Mouse (Mus musculus): ENCODE data around the gene Fbxl8. TPM values are rescaled to one million over a fixed set of nuclear protein-coding genes. Genes with fewer than 3 reads are reported as not detected.
A peak's percentile ranks its signal among the peaks of the same experiment; 100 is the strongest.

Fbxl8 gene
- 10.5 TPM for polyA plus RNA-seq (2012; fragmentation: generic; extraction: Trizol)

DNA sequence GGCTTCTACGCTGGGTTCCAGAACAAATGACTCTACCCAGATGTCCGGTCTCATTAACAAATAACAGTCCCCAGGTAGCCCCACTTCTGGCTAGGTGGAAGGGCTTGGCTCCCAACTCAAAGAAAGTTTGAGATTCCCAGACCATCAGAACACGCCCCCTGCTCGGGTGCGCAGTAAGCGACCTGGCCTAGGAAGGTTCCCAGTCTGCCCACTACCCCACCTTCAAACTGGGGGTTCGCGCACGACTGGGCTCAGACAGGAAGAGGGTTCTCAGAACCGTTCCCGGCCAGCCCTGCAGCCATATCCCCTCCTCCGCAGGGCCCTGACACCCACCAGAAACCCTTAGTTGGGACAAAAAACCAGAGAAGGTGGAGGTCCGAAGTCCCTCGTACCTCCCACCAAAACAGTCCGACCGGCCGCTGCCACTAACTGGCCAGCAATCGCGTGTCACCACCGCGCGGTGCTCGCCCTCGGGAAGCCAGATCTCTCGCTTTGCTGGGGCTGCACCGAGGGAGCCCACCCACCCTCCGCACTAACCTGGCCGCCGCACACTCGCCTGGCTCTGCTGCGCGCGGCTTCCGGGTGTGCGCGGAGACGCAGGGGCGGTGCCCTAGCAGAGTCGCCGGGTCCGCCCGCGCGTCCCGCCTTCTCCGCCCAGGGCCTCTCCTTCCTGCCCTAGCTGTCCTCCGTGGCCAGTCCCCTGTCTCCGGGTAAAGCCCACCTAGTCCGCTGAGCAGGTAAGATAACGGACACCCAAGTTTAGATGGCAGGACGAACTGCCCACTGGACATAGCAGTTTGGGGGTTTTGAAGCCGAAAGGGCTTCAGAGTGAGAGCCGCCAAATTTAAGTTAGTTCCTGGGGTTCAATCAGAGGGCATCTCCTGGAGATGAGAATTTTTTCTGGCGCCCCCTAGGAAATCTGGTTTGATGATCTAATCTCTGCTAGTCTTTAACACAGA lies at the start of gene Fbxl8, which contains the start of gene Tradd:
Gene Fbxl8 (plus strand): TSS at position 625 of the 959 bp plus-strand sequence.
Gene Tradd (minus strand): TSS at position 586 of the 959 bp plus-strand sequence.
- Histone ChIP-seq H3K79me2 (ENCODE audit: control insufficient read depth, insufficient read depth) (peaks cover 4% of the 10 kb centered on the region), H3K4me3 (peak within 1 kb of the TSS; percentile 62), H3K36me3 (ENCODE audit: control insufficient read depth, insufficient read depth) (no peaks in the 10 kb centered on the region), H3ac (ENCODE audit: control insufficient read depth, insufficient read length) (peak within 1 kb of the TSS; percentile 19), H3K4me2 (ENCODE audit: low read depth) (peak within 1 kb of the TSS; percentile 72), H3K27me3 (ENCODE audit: control insufficient read depth, insufficient read depth, insufficient read length) (no peaks in the 10 kb centered on the region)
- TF ChIP-seq MYOG (IDR thresholded peaks at IDR 0.05; ENCODE audit: control insufficient read depth in 1 of 3, insufficient read depth in 1 of 3, insufficient read length in 2 of 3, low read depth in 2 of 3) (peak in 1 of 3 experiments; percentile 1), USF1 (IDR thresholded peaks at IDR 0.05; ENCODE audit: low read depth) (no peak), SRF (IDR thresholded peaks at IDR 0.05; ENCODE audit: control insufficient read depth, insufficient read length, low read depth) (no peak), MYOD1 (IDR thresholded peaks at IDR 0.05; ENCODE audit: control insufficient read depth in 1 of 3, insufficient read length in 2 of 3, low read depth in 2 of 3) (peak in 1 of 3 experiments; percentile 19), REST (IDR thresholded peaks at IDR 0.05; ENCODE audit: insufficient read depth, insufficient read length) (no peak), POLR2A (IDR thresholded peaks at IDR 0.05; ENCODE audit: insufficient read length, low read depth) (peak; percentile 86), POLR2AphosphoS2 (IDR thresholded peaks at IDR 0.05; ENCODE audit: insufficient read length, low read depth) (peak; percentile 81)

DNA sequence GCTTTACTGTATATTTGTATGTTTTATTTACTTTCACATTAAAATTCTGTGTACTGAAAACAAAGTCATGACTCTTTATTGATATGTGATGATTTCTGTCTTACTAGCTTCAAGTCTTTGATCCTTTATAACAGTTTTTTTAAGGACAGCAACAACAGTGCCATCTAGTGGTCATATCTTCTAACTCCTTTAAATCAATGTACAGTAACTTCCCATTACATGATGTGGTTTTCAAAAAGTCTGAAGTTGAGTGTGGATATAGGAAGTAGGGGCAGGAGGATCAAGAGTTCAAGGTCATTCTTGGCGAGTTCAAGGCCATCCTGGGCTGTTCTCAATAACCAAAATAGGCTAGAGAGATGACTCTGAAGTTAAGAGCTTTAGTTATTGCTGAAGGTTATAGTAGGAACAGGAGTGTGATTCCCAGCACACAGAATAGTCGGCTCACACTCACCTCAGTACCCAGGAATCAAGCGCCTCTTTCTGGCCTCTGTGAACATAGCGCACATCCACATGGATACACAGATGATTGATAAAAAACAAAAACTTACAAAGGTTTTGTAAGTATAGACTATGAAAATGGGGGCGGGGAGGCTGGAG lies 46.4 kb upstream of the Fbxl8 start:
- H3K36me3 ChIP-seq (ENCODE audit: control insufficient read depth, insufficient read depth) = no peaks in the 10 kb centered on the region
- H3K4me3 ChIP-seq = no peak overlapping the region
- no peaks in the 10 kb centered on the region for H3K27me3 ChIP-seq (ENCODE audit: control insufficient read depth, insufficient read depth, insufficient read length)
- no peak overlapping the region for H3ac ChIP-seq (ENCODE audit: control insufficient read depth, insufficient read length)
- H3K79me2 ChIP-seq (ENCODE audit: control insufficient read depth, insufficient read depth) = no peaks in the 10 kb centered on the region
- no peak for TF ChIP-seq POLR2AphosphoS2 (IDR thresholded peaks at IDR 0.05; ENCODE audit: insufficient read length, low read depth)
- no peak for TF ChIP-seq SRF (IDR thresholded peaks at IDR 0.05; ENCODE audit: control insufficient read depth, insufficient read length, low read depth)
- no peak for TF ChIP-seq USF1 (IDR thresholded peaks at IDR 0.05; ENCODE audit: low read depth)
- TF ChIP-seq E2F4 (IDR thresholded peaks at IDR 0.05; ENCODE audit: insufficient read depth) = no peak
- no peak for TF ChIP-seq MYOG (IDR thresholded peaks at IDR 0.05; ENCODE audit: control insufficient read depth in 1 of 3, insufficient read depth in 1 of 3, insufficient read length in 2 of 3, low read depth in 2 of 3)
- TF ChIP-seq TCF12 (IDR thresholded peaks at IDR 0.05; ENCODE audit: insufficient read depth, poor library complexity, severe bottlenecking) = no peak
- no peak for TF ChIP-seq MYOD1 (IDR thresholded peaks at IDR 0.05; ENCODE audit: control insufficient read depth in 1 of 3, insufficient read length in 2 of 3, low read depth in 2 of 3)
- TF ChIP-seq CEBPB (IDR thresholded peaks at IDR 0.05; ENCODE audit: insufficient read depth, poor library complexity, severe bottlenecking) = no peak
- TF ChIP-seq TCF3 (IDR thresholded peaks at IDR 0.05; ENCODE audit: insufficient read length, low read depth) = no peak
- H3K4me2 ChIP-seq (ENCODE audit: low read depth) = no peak overlapping the region

DNA sequence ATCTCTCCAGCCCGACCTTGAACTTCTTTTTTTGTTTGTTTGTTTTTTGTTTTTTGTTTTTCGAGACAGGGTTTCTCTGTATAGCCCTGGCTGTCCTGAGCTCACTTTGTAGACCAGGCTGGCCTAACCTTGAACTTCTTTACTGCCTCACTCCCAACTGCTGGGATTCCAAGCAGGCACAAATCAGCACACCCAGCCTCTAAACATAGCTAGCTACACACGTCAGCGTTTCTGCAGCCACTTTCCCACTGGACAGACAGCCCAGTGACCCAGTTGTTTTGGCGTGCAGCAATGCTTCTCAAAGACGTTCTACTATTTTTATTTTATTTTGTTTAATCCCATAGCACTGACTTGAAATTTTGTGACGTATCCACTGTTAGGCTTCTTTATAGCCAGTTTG lies 40.6 kb upstream of the Fbxl8 start:
- Histone ChIP-seq H3K79me2 (ENCODE audit: control insufficient read depth, insufficient read depth) (peaks cover 37% of the 10 kb centered on the region), H3K36me3 (ENCODE audit: control insufficient read depth, insufficient read depth) (no peaks in the 10 kb centered on the region), H3K4me3 (peak overlapping the region; percentile 62), H3ac (ENCODE audit: control insufficient read depth, insufficient read length) (no peak overlapping the region), H3K27me3 (ENCODE audit: control insufficient read depth, insufficient read depth, insufficient read length) (no peaks in the 10 kb centered on the region), H3K4me2 (ENCODE audit: low read depth) (no peak overlapping the region)
- TF ChIP-seq SRF (IDR thresholded peaks at IDR 0.05; ENCODE audit: control insufficient read depth, insufficient read length, low read depth) (no peak), USF1 (IDR thresholded peaks at IDR 0.05; ENCODE audit: low read depth) (no peak), CEBPB (IDR thresholded peaks at IDR 0.05; ENCODE audit: insufficient read depth, poor library complexity, severe bottlenecking) (no peak), POLR2A (IDR thresholded peaks at IDR 0.05; ENCODE audit: insufficient read length, low read depth) (no peak), MYOD1 (IDR thresholded peaks at IDR 0.05; ENCODE audit: control insufficient read depth in 1 of 3, insufficient read length in 2 of 3, low read depth in 2 of 3) (no peak), MAX (IDR thresholded peaks at IDR 0.05; ENCODE audit: low read depth) (no peak), TCF3 (IDR thresholded peaks at IDR 0.05; ENCODE audit: insufficient read length, low read depth) (no peak), REST (IDR thresholded peaks at IDR 0.05; ENCODE audit: insufficient read depth, insufficient read length) (no peak), POLR2AphosphoS2 (IDR thresholded peaks at IDR 0.05; ENCODE audit: insufficient read length, low read depth) (no peak), E2F4 (IDR thresholded peaks at IDR 0.05; ENCODE audit: insufficient read depth) (no peak), MYOG (IDR thresholded peaks at IDR 0.05; ENCODE audit: control insufficient read depth in 1 of 3, insufficient read depth in 1 of 3, insufficient read length in 2 of 3, low read depth in 2 of 3) (no peak), TCF12 (IDR thresholded peaks at IDR 0.05; ENCODE audit: insufficient read depth, poor library complexity, severe bottlenecking) (no peak)

DNA sequence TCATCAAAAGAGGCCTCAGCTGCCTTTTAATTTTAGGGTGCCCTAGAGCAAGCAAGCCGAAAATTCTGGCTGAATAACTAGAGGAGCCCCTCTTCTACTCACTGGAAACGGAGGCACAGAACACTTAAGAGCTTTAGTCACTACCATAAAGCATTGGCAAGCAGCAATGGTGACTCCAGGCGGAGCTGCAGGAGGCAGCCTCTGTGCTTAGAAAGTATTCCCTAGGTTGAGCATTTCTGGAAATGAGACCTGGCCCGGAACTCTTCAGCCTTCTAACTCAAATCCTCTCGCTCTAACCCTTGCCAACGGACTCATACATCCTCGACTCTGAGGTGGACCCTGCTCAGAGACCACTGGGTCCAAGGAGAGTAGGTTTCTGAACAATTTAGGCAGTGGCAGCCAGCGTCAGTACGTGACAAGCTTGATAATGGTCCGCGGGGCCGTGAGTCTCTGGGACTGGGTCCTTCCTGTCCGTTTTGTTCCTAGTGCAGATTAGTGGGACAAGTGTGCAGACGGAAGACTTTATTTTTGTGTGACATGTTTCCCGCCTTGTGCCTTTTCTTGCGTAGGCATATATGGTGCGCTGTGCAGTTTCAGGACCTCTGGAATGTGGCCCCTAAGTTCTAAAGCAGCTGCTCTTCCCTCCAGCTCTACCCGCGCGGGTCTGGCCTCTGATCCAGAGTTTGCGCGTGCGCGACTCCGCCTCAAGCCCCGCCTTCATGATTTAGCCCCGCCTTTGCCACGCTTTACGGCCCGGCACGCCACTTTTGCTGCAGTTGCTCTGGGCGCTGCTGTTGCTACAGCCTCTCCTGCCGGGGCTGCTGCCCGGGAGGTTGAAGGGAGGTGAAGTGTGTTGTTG lies 39.8 kb upstream of the Fbxl8 start, which contains the start of gene D230025D16Rik:
Gene D230025D16Rik (plus strand): TSS at position 733 of the 859 bp plus-strand sequence.
- no peaks in the 10 kb centered on the region for H3K36me3 ChIP-seq (ENCODE audit: control insufficient read depth, insufficient read depth)
- H3K79me2 ChIP-seq (ENCODE audit: control insufficient read depth, insufficient read depth) = peaks cover 43% of the 10 kb centered on the region
- H3K4me2 ChIP-seq (ENCODE audit: low read depth) = peak within 1 kb of the TSS; percentile 83
- H3K27me3 ChIP-seq (ENCODE audit: control insufficient read depth, insufficient read depth, insufficient read length) = no peaks in the 10 kb centered on the region
- H3K4me3 ChIP-seq = peak within 1 kb of the TSS; percentile 62
- peak within 1 kb of the TSS; percentile 50 for H3ac ChIP-seq (ENCODE audit: control insufficient read depth, insufficient read length)
- no peak for TF ChIP-seq MYOD1 (IDR thresholded peaks at IDR 0.05; ENCODE audit: control insufficient read depth in 1 of 3, insufficient read length in 2 of 3, low read depth in 2 of 3)
- TF ChIP-seq POLR2A (IDR thresholded peaks at IDR 0.05; ENCODE audit: insufficient read length, low read depth) = peak; percentile 96
- no peak for TF ChIP-seq REST (IDR thresholded peaks at IDR 0.05; ENCODE audit: insufficient read depth, insufficient read length)
- TF ChIP-seq TCF12 (IDR thresholded peaks at IDR 0.05; ENCODE audit: insufficient read depth, poor library complexity, severe bottlenecking) = no peak
- TF ChIP-seq E2F4 (IDR thresholded peaks at IDR 0.05; ENCODE audit: insufficient read depth) = no peak
- no peak for TF ChIP-seq USF1 (IDR thresholded peaks at IDR 0.05; ENCODE audit: low read depth)
- no peak for TF ChIP-seq CEBPB (IDR thresholded peaks at IDR 0.05; ENCODE audit: insufficient read depth, poor library complexity, severe bottlenecking)
- no peak for TF ChIP-seq TCF3 (IDR thresholded peaks at IDR 0.05; ENCODE audit: insufficient read length, low read depth)
- peak; percentile 45 for TF ChIP-seq SRF (IDR thresholded peaks at IDR 0.05; ENCODE audit: control insufficient read depth, insufficient read length, low read depth)
- TF ChIP-seq MYOG (IDR thresholded peaks at IDR 0.05; ENCODE audit: control insufficient read depth in 1 of 3, insufficient read depth in 1 of 3, insufficient read length in 2 of 3, low read depth in 2 of 3) = peak in 1 of 3 experiments; percentile 68
- TF ChIP-seq POLR2AphosphoS2 (IDR thresholded peaks at IDR 0.05; ENCODE audit: insufficient read length, low read depth) = peak; percentile 89
- no peak for TF ChIP-seq MAX (IDR thresholded peaks at IDR 0.05; ENCODE audit: low read depth)

Measured in myocyte (in vitro differentiated cells).